Mouse (Mus musculus) embryonic fibroblast, embryonic 13.5 days (primary cell): ENCODE measurements at regions not wholly inside any gene's neighbourhood (a gene's known extent, or its start where the extent isn't known, plus 50 kb on each side); places are given as distances from the start of the nearest gene placed in this dataset.

Experiments used
- CTCF ChIP-seq: IDR thresholded peaks from 2 replicates; pipeline ENCODE4 v1.5.1; 2011; ENCODE audit warnings: mild to moderate bottlenecking, control low read depth, low read length, moderate library complexity, borderline replicate concordance; ENCODE audit not compliant: insufficient read depth
- POLR2A ChIP-seq: IDR thresholded peaks from 2 replicates; pipeline ENCODE4 v1.6.1; 2011; ENCODE audit warnings: low read depth, mild to moderate bottlenecking, control low read depth, low read length, moderate library complexity

DNA sequence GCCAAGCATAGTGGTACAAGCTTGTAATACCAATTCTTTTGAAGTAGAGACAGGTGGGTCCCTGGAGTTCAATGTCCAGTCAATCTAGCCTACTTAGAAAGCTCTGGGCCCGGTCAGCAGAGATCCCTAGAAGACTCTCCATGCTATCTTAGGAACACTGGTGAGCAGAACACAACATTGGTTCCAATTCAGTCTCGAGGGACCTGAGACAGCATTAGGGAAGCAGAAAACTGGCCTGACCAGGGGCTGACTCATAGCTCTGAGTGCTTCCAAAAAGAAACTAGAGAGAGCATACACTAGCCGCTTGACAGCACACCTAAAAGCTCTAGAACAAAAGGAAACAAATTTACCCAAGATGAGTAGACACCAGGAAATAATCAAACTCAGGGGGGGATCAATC is 484.6 kb upstream of the Arid1b start:
- TF ChIP-seq POLR2A, result no peak
- no peak for TF ChIP-seq CTCF
